16 mouse cellular contexts compared by ENCODE assay signal in genomic region chr7:112872435-112873196, GRCm38 (mm10).
DNase-seq lines count a peak whose midpoint lies in the region; ATAC-seq and TF ChIP-seq lines count a peak whose summit lies in the region.
"Had no signal": no experiment of that assay in that cellular context is flagged by ENCODE, and none has a peak within 500 bp of the region (broad histone marks: within the 10 kb centered on the region; RNA-seq: fewer than 3 reads in every experiment).

No protein-coding gene starts in this region.

- no peak for ATAC-seq in heart, embryonic 11.5 days (replicated peaks; ENCODE audit: insufficient number of reproducible peaks, low FRiP score, low TSS enrichment)
- no peak for ATAC-seq in lung, postnatal 0 days
- ATAC-seq: midbrain, embryonic 13.5 days had no signal

- H3K4me2 ChIP-seq in heart, embryonic 11.5 days: peak overlapping the region; percentile 16; the same call in 1 of the 2 replicates
- no peak overlapping the region for H3K4me2 ChIP-seq in lung, postnatal 0 days (replicated peaks; ENCODE audit: low read depth, low read length)
- H3K4me2 ChIP-seq: hindbrain, embryonic 14.5 days; liver, embryonic 11.5 days; midbrain, embryonic 13.5 days had no signal

- TF ChIP-seq CTCF in lung, postnatal 0 days (IDR thresholded peaks at IDR 0.05): no peak

- H3K27ac ChIP-seq in heart, embryonic 11.5 days (ENCODE audit: low read depth, low read length): peak overlapping the region; percentile 57
- H3K27ac ChIP-seq in lung, postnatal 0 days (ENCODE audit: low read length): no peak overlapping the region
- H3K27ac ChIP-seq: hindbrain, embryonic 14.5 days; midbrain, embryonic 13.5 days had no signal

- DNase-seq in gastrocnemius, adult 18-20 months (ENCODE audit: low spot score): peak; percentile 80
- no peak for DNase-seq in gastrocnemius, postnatal 10 days
- DNase-seq in kidney, postnatal 14 days: peak; percentile 40
- DNase-seq in kidney, postnatal 10 days: no peak
- peak; percentile 88 for DNase-seq in skeletal muscle tissue, adult 2 months (ENCODE audit: low read depth, low spot score)
- DNase-seq in lung, postnatal 0 days (ENCODE audit: low spot score): no peak
- DNase-seq in cerebellum, postnatal 10 days: no peak
- DNase-seq: cerebellum, adult 11-12 months; kidney, adult 11 months; lung, postnatal 36 days; thymus, postnatal 14 days had no signal

- 67% methylated on average over 9 of the region's 9 CpGs for WGBS in heart, embryonic 11.5 days (ENCODE audit: insufficient replicate concordance)
- WGBS in lung, postnatal 0 days: 69% methylated on average over 9 of the region's 9 CpGs

- no peaks in the 10 kb centered on the region for H3K27me3 ChIP-seq in heart, embryonic 11.5 days (ENCODE audit: control insufficient read depth, insufficient read depth, low read length)
- no peaks in the 10 kb centered on the region for H3K27me3 ChIP-seq in lung, postnatal 0 days (replicated peaks; ENCODE audit: insufficient read depth, low read length)
- H3K27me3 ChIP-seq: midbrain, embryonic 13.5 days had no signal

- peaks cover 12% of the 10 kb centered on the region for H3K36me3 ChIP-seq in heart, embryonic 11.5 days (ENCODE audit: control insufficient read depth, insufficient read depth, low read length)
- no peaks in the 10 kb centered on the region for H3K36me3 ChIP-seq in lung, postnatal 0 days (ENCODE audit: insufficient read depth, low read length)

- H3K4me3 ChIP-seq in heart, embryonic 11.5 days (ENCODE audit: low read depth, low read length): no peak overlapping the region
- H3K4me3 ChIP-seq in lung, postnatal 0 days (ENCODE audit: low read depth, low read length): no peak overlapping the region
- H3K4me3 ChIP-seq: erythroblast, embryonic 14.5 days; midbrain, embryonic 13.5 days had no signal

- H3K4me1 ChIP-seq in heart, embryonic 11.5 days (ENCODE audit: control insufficient read depth, insufficient read depth, low read length): peaks cover 34% of the 10 kb centered on the region
- no peaks in the 10 kb centered on the region; the same call in 1 of the 2 replicates for H3K4me1 ChIP-seq in lung, postnatal 0 days (ENCODE audit: insufficient read depth, low read depth, low read length)

- no peaks in the 10 kb centered on the region for H3K9me3 ChIP-seq in heart, embryonic 11.5 days (replicated peaks; ENCODE audit: control insufficient read depth, low read length)
- no peaks in the 10 kb centered on the region for H3K9me3 ChIP-seq in lung, postnatal 0 days (ENCODE audit: low read length)
- H3K9me3 ChIP-seq: midbrain, embryonic 13.5 days had no signal

- no peak for TF ChIP-seq EP300 in lung, postnatal 0 days (IDR thresholded peaks at IDR 0.05)

- H3K9ac ChIP-seq in heart, embryonic 11.5 days (ENCODE audit: low read depth, low read length): peak overlapping the region; percentile 28; the same call in 1 of the 2 replicates
- H3K9ac ChIP-seq in lung, postnatal 0 days (replicated peaks; ENCODE audit: low read depth): no peak overlapping the region
- H3K9ac ChIP-seq: hindbrain, embryonic 14.5 days; midbrain, embryonic 13.5 days had no signal

Comparison
In these comparisons a context has a peak if more than half of its experiments do, and no peak if none do; other contexts are left out.
1. DNase-seq: peak in gastrocnemius, adult 18-20 months (single experiment), kidney, postnatal 14 days (single experiment) and skeletal muscle tissue, adult 2 months (single experiment); none in gastrocnemius, postnatal 10 days (single experiment), kidney, postnatal 10 days (single experiment), lung, postnatal 0 days (single experiment) and cerebellum, postnatal 10 days (0 of 2).